Mouse (Mus musculus) lung, postnatal 0 days (tissue): ENCODE results near the gene Tnfsfm13. TPM values are rescaled to one million over a fixed set of nuclear protein-coding genes. Genes with fewer than 3 reads are reported as not detected.

ENCODE experiments used
- ATAC-seq: fragments of 200-750 bp; cut with Nextera tagmentation; 2 replicates; pipeline ENCODE4 v1.8.0; 2017; ENCODE audit warnings: moderate library complexity
- DNase-seq: peaks from one replicate; pipeline ENCODE4 v3.0.0-alpha.2; 2016; ENCODE audit warnings: low spot score
- H3K27ac ChIP-seq: fragments of 300-500 bp; sonication (generic); 2 replicates; pipeline ENCODE4 v1.5.1; 2014; ENCODE audit warnings: antibody characterized with exemption, mild to moderate bottlenecking, low read length, mixed read lengths
- H3K27me3 ChIP-seq: fragments of 300-500 bp; sonication (generic); replicated peaks from 2 replicates; pipeline ENCODE4 v1.6.1; 2014; ENCODE audit warnings: low read length, mixed read lengths; ENCODE audit not compliant: insufficient read depth
- H3K36me3 ChIP-seq: fragments of 300-500 bp; sonication (generic); 2 replicates; pipeline ENCODE4 v1.6.1; 2014; ENCODE audit warnings: low read length, mixed read lengths; ENCODE audit not compliant: insufficient read depth
- H3K4me1 ChIP-seq: fragments of 300-500 bp; sonication (generic); 2 replicates; pipeline ENCODE4 v1.6.1; 2014; ENCODE audit warnings: antibody characterized with exemption, low read depth, low read length, mixed read lengths; ENCODE audit not compliant: insufficient read depth
- H3K4me2 ChIP-seq: fragments of 300-500 bp; sonication (generic); replicated peaks from 2 replicates; pipeline ENCODE4 v1.6.1; 2014; ENCODE audit warnings: low read depth, mild to moderate bottlenecking, low read length, moderate library complexity, mixed read lengths
- H3K4me3 ChIP-seq: fragments of 300-500 bp; sonication (generic); 2 replicates; pipeline ENCODE4 v1.5.1; 2014; ENCODE audit warnings: low read depth, low read length
- H3K9ac ChIP-seq: fragments of 300-500 bp; sonication (generic); replicated peaks from 2 replicates; pipeline ENCODE4 v1.6.1; 2014; ENCODE audit warnings: low read depth, mild to moderate bottlenecking
- H3K9me3 ChIP-seq: fragments of 300-500 bp; sonication (generic); 2 replicates; pipeline ENCODE4 v1.6.1; 2016; ENCODE audit warnings: low read length, mixed read lengths
- CTCF ChIP-seq: IDR thresholded peaks from 2 replicates; pipeline ENCODE4 v1.5.1; 2016; ENCODE audit warnings: antibody characterized with exemption, mild to moderate bottlenecking
- EP300 ChIP-seq: IDR thresholded peaks from 2 replicates; pipeline ENCODE4 v1.6.1; 2016; ENCODE audit warnings: antibody characterized with exemption, mild to moderate bottlenecking, control low read depth
- WGBS: fragments of 180-500 bp; shearing (Covaris S2); extraction: QIAGEN DNeasy Blood & Tissue Kit; methylation state at CpG from one replicate; pipeline ENCODE4 v1.1.7; 2014; 5-methylcytosine and 5-hydroxymethylcytosine counted together
- polyA plus RNA-seq: library from polyadenylated mRNA; unstranded; fragments of >200 nt; fragmentation: Nextera tagmentation; extraction: Ambion mirVana; gene quantifications from 2 replicates; pipeline ENCODE4 v1.2.1, GENCODE M21; 2015

Tnfsfm13 gene
- polyA plus RNA-seq, 1 experiment from 2014 or later = 11.9 TPM

- TF ChIP-seq EP300 (no peak), CTCF (no peak)
Measured at GRCm38 (mm10) chr11:69692196-69692811, 3.6 kb downstream of the Tnfsfm13 start.

GRCm38 (mm10) chr11:69689891-69690290 is 6.0 kb downstream of the Tnfsfm13 start:
- H3K9ac ChIP-seq = no peak overlapping the region
- H3K36me3 ChIP-seq = 0 out of 2 replicates have a peak, but pooled peaks cover 6% of the 10 kb centered on the region
- no peaks in the 10 kb centered on the region for H3K27me3 ChIP-seq
- no peak for ATAC-seq
- DNase-seq = no peak
- peaks cover 17% of the 10 kb centered on the region for H3K4me1 ChIP-seq
- no peak overlapping the region for H3K4me3 ChIP-seq
- TF ChIP-seq CTCF (no peak), EP300 (no peak)
- no peak overlapping the region for H3K27ac ChIP-seq
- no peak overlapping the region for H3K4me2 ChIP-seq
- H3K9me3 ChIP-seq = no peaks in the 10 kb centered on the region
- 91% methylated on average over 1 of the region's 1 CpGs for WGBS

More at GRCm38 (mm10) chr11:69692196-69692811, 3.6 kb downstream of the Tnfsfm13 start:
- H3K4me3 ChIP-seq = no peak overlapping the region
- no peak overlapping the region for H3K27ac ChIP-seq
- ATAC-seq (no peak), DNase-seq (no peak)
- no peak overlapping the region for H3K9ac ChIP-seq
- WGBS = 72% methylated on average over 9 of the region's 9 CpGs
- H3K9me3 ChIP-seq = no peaks in the 10 kb centered on the region
- H3K36me3 ChIP-seq = 0 out of 2 replicates have a peak, but pooled peaks cover 6% of the 10 kb centered on the region
- no peak overlapping the region for H3K4me2 ChIP-seq
- H3K4me1 ChIP-seq = peaks cover 7% of the 10 kb centered on the region; the same call in 1 of the 2 replicates
- H3K27me3 ChIP-seq = no peaks in the 10 kb centered on the region

GRCm38 (mm10) chr11:69687061-69687460 is 8.8 kb downstream of the Tnfsfm13 start:
- DNase-seq = no peak
- H3K36me3 ChIP-seq = 0 out of 2 replicates have a peak, but pooled peaks cover 6% of the 10 kb centered on the region
- H3K4me3 ChIP-seq = no peak overlapping the region
- peak overlapping the region; percentile 51; the same call in 1 of the 2 replicates for H3K4me2 ChIP-seq
- no peaks in the 10 kb centered on the region for H3K27me3 ChIP-seq
- WGBS = 51% methylated on average over 5 of the region's 5 CpGs
- no peak for TF ChIP-seq CTCF
- TF ChIP-seq EP300 = no peak
- H3K27ac ChIP-seq = peak overlapping the region; percentile 95; the same call in 1 of the 2 replicates
- peaks cover 34% of the 10 kb centered on the region for H3K4me1 ChIP-seq
- no peak for ATAC-seq
- no peak overlapping the region for H3K9ac ChIP-seq
- no peaks in the 10 kb centered on the region for H3K9me3 ChIP-seq

GRCm38 (mm10) chr11:69686377-69686776 is 9.5 kb downstream of the Tnfsfm13 start:
- no peak overlapping the region for H3K4me3 ChIP-seq
- peaks cover 34% of the 10 kb centered on the region for H3K4me1 ChIP-seq
- H3K36me3 ChIP-seq = 0 out of 2 replicates have a peak, but pooled peaks cover 4% of the 10 kb centered on the region
- H3K9ac ChIP-seq = 0 out of 2 replicates have a peak overlapping the region, but pooled peaks have one; percentile 39
- H3K27me3 ChIP-seq = no peaks in the 10 kb centered on the region
- peak overlapping the region; percentile 51 for H3K4me2 ChIP-seq
- no peak for TF ChIP-seq CTCF
- no peak for TF ChIP-seq EP300
- H3K9me3 ChIP-seq = no peaks in the 10 kb centered on the region
- ATAC-seq = no peak; the same call in 1 of the 2 replicates
- peak overlapping the region; percentile 95 for H3K27ac ChIP-seq
- peak; percentile 78 for DNase-seq
- 9% methylated on average over 4 of the region's 4 CpGs for WGBS

GRCm38 (mm10) chr11:69685526-69686148 is 10.3 kb downstream of the Tnfsfm13 start, which contains the start of gene Tnfsf13:
Gene Tnfsf13, minus strand, starts transcription at chr11:69685784.
- Histone ChIP-seq H3K9me3 (no peaks in the 10 kb centered on the region), H3K4me3 (peak within 1 kb of the TSS; percentile 17; the same call in 1 of the 2 replicates), H3K27me3 (no peaks in the 10 kb centered on the region), H3K36me3 (no peaks in the 10 kb centered on the region), H3K4me2 (peak within 1 kb of the TSS; percentile 51), H3K27ac (peak within 1 kb of the TSS; percentile 95), H3K9ac (peak within 1 kb of the TSS; percentile 39; the same call in 1 of the 2 replicates), H3K4me1 (peaks cover 39% of the 10 kb centered on the region)
- WGBS = 15% methylated on average over 10 of the region's 10 CpGs
- TF ChIP-seq EP300 (peak; percentile 58), CTCF (no peak)
- ATAC-seq (peak; percentile 56), DNase-seq (peak; percentile 97)

- no peak overlapping the region for H3K9ac ChIP-seq
- H3K4me3 ChIP-seq = no peak overlapping the region
- peak overlapping the region; percentile 95 for H3K27ac ChIP-seq
- H3K4me1 ChIP-seq = peaks cover 41% of the 10 kb centered on the region
- no peaks in the 10 kb centered on the region for H3K27me3 ChIP-seq
- H3K36me3 ChIP-seq = no peaks in the 10 kb centered on the region
- H3K4me2 ChIP-seq = peak overlapping the region; percentile 51
- 88% methylated on average over 6 of the region's 6 CpGs for WGBS
- no peak for TF ChIP-seq EP300
- TF ChIP-seq CTCF = no peak
- H3K9me3 ChIP-seq = no peaks in the 10 kb centered on the region
- DNase-seq (no peak), ATAC-seq (no peak)
Measured at GRCm38 (mm10) chr11:69684936-69685335, 11.0 kb downstream of the Tnfsfm13 start.
